Mouse (Mus musculus): ENCODE results near the gene Uchl4. TPM values are rescaled to one million over a fixed set of nuclear protein-coding genes. Genes with fewer than 3 reads are reported as not detected.
"Not testable (repeated sequence)": the region's sequence is repeated elsewhere in the genome, so short reads cannot be mapped to it uniquely, and the experiment has no call there.

Uchl4 gene
- total RNA-seq, 2 experiments from 2014 or later, result 4.0 to 4.3 TPM

- intact Hi-C loops (cut with DNase I), result no loop called here
- no peak for DNase-seq (ENCODE audit: extremely low spot score in 1 of 2, low spot score in 2 of 2)
Observed at GRCm38 (mm10) chr9:64264813-64265212, 29.8 kb downstream of the Uchl4 start.

DNA sequence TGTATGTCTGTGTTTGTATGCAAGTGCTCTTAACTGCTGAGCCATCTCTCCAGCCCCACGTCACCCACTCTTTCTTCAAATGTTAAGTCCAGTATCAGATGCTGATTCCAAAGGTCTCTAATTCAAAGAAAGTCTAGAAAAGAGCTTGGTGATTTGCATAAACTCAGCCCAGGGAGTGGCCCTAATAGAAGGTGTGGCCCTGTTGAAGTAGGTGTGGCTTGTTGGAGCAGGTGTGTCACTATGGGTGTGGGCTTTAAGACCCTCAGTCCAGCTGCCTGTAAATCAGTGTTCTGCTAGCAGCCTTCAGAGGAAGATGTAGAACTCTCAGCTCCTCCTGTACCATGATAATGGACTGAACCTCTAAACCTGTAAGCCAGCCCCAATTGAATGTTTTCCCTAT, 32.2 kb downstream of the Uchl4 start:
- intact Hi-C loops (cut with DNase I), result no loop called here
- no peak for DNase-seq (ENCODE audit: extremely low spot score in 1 of 2, low spot score in 2 of 2)

- DNase-seq (ENCODE audit: extremely low spot score in 1 of 2, low spot score in 2 of 2), result no peak
- intact Hi-C loops (cut with DNase I), result no loop called here
Observed at GRCm38 (mm10) chr9:64268196-64268595, 33.2 kb downstream of the Uchl4 start.

- intact Hi-C loops (cut with DNase I); DNase-seq (ENCODE audit: extremely low spot score in 1 of 2, low spot score in 2 of 2): not testable (repeated sequence)
Observed at GRCm38 (mm10) chr9:64268836-64269235, 33.8 kb downstream of the Uchl4 start.

DNA sequence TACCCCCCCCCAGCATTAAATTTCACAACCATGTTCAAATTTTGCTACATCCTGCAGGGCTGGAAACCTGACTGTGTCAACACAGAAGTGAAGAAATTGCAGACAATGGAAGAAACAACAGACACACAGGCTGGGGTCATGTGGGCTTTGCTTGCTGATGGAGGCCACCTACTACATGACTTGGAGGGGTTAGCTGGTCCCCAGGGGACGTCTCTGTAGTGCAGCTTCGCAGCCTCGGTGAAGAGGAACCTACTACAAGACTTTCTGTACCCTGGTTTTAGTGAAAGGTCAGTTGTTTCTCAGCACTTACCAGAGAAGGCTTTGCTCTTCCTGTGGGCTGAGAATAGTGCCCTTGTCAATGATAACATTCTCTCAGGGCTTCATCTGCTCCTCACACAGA, 36.2 kb downstream of the Uchl4 start:
- intact Hi-C loops (cut with DNase I), result loop anchor here (5.0 kb wide), 1 partner anchor 134 kb away; no protein-coding TSS in a partner anchor
- no peak for DNase-seq (ENCODE audit: extremely low spot score in 1 of 2, low spot score in 2 of 2)

GRCm38 (mm10) chr9:64272611-64273010, 37.6 kb downstream of the Uchl4 start:
- intact Hi-C loops (cut with DNase I), result loop anchor here (5.0 kb wide), 1 partner anchor 135 kb away; no protein-coding TSS in a partner anchor
- DNase-seq (ENCODE audit: extremely low spot score in 1 of 2, low spot score in 2 of 2), result peak; percentile 48 to 66

GRCm38 (mm10) chr9:64273757-64274156, 38.8 kb downstream of the Uchl4 start:
- intact Hi-C loops (cut with DNase I), result loop anchor here (5.0 kb wide), 1 partner anchor 136 kb away; no protein-coding TSS in a partner anchor
- DNase-seq (ENCODE audit: extremely low spot score in 1 of 2, low spot score in 2 of 2), result no peak

DNA sequence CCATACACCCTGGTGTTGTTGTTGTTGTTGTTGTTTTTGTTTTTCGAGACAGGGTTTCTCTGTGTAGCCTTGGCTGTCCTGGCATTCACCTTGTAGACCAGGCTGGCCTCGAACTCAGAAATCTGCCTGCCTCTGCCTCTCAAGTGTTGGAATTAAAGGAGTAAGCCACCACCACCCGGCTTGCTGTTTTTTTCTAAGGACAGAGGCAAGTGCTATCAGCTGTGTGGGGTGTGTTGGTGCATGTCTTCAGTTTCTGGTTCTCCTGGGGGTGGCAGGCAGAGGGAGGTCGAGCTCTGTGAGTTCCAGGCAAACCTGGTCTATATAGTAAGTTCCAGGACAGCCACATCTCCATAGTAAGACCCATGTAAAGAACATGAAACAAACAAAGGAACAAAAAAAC, 39.3 kb downstream of the Uchl4 start:
- intact Hi-C loops (cut with DNase I), result loop anchor here (5.0 kb wide), 1 partner anchor 137 kb away; no protein-coding TSS in a partner anchor
- no peak for DNase-seq (ENCODE audit: extremely low spot score in 1 of 2, low spot score in 2 of 2)

DNA sequence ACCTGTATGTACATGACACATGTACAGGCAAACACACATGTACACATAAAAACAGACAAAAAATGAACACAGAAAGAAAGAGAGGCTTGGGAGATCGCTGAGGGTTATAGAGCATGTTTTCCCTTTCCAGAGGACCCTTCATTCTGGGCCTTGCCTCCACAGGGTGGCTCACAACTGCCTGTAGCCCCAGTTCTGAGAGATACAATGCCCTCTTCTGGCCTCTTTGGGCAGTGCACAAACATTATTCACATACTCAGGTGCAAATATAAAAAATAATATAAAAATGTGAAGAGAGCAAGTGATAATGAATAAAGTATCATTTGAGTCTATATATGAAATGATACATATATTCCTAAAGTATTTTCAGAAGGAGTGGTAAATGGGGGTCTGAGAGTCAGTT, 39.9 kb downstream of the Uchl4 start:
- DNase-seq (ENCODE audit: extremely low spot score in 1 of 2, low spot score in 2 of 2), result no peak
- intact Hi-C loops (cut with DNase I), result loop anchor here (5.0 kb wide), 1 partner anchor 138 kb away; no protein-coding TSS in a partner anchor

- peak; percentile 61 to 62 for DNase-seq (ENCODE audit: extremely low spot score in 1 of 2, low spot score in 2 of 2)
- intact Hi-C loops (cut with DNase I), result no loop called here
Observed at GRCm38 (mm10) chr9:64277706-64278105, 42.7 kb downstream of the Uchl4 start.

DNA sequence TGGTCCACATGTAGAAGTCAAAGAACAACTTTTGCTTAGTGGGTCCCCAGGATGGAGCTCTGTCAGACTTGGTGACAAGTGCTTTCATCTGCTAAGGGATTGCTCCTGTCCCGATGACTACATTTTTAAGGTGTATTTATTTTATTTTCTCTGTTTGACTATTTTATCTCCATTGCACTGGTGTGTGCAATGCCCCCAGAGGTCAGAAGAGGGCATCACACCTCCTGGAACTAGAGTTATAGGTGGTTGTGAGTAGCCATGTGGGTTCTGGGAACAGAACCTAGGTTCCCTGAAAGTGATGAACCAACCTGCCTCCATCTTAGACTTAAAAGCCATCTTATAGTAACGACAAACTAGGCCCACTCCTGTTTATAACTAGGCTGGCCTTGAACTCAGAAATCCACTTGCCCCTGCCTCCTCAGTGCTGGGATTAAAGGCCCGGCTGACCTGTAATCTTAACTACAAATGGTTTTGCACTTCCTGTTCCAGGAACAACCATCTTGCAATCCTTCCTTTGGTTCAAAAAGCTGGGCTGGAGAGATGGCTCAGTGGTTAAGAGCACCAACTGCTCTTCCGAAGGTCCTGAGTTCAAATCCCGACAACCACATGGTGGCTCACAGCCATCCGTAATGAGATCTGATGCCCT, 43.8 kb downstream of the Uchl4 start:
- DNase-seq (ENCODE audit: extremely low spot score in 1 of 2, low spot score in 2 of 2), result no peak
- intact Hi-C loops (cut with DNase I), result no loop called here

DNA sequence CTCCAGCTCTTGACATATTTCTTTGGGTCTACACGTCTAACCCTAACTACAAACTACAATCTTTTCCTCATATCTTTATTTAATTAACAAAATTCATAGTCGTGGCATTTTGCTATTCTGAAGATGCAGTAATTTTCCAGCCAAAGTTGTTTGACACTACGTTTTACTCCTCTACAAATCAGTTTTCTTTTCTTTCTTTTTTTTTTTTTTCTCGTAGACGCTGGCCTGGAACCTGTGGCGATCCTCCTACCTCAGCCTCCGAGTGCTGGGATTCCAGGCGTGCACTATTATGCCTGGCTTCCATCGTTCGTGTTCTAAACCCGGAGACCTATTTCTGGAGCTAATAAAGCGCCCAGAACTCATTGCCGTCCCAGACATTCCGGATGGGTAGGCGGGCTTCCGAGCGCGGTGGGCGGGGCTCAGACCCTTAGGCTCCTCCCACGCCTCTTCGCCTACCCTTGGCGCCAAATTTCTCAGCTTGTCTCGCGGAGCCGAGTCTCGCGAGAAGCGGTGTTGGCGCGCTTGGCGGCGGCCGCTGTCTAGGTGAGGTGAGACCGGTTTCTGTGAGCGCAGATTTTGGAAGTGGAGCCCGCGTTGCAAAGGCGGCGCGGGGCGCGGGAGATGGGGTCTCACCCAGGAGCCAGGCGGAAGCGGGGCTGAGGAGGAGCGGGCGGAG, 46.2 kb downstream of the Uchl4 start, which contains the start of gene Tipin:
TSS of gene Tipin (plus strand) at position 477 of the 676 bp plus-strand sequence.
- peak; percentile 91 to 95 for DNase-seq (ENCODE audit: extremely low spot score in 1 of 2, low spot score in 2 of 2)
- intact Hi-C loops (cut with DNase I), result loop anchor here (2.0 kb wide), 1 partner anchor 680 kb away; the partner anchor contains the start of gene Ints14

DNA sequence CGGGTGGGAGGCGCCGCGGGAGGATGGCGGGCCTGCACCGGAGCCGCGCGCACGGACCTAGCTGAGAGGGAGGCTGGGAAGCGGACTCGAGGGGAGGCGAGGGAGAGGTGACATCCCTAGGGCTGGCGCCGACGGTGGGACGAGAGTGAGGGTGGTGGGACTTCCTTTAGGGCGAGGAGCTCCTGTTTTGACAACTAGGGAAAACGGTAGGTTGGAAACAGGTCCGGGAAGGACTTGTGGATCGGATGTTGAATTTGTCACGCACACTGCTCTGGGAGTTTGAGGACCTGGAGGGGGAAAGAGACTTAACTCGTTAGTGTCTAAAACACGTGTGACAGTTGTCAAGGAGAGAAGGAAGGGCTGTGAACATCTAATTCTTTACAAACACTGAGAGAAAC, 46.8 kb downstream of the Uchl4 start:
- intact Hi-C loops (cut with DNase I), result loop anchor here (2.0 kb wide), 1 partner anchor 679 kb away; the partner anchor contains the start of gene Ints14
- DNase-seq (ENCODE audit: extremely low spot score in 1 of 2, low spot score in 2 of 2), result no peak

- intact Hi-C loops (cut with DNase I), result no loop called here
Observed at GRCm38 (mm10) chr9:64282404-64282987, 47.5 kb downstream of the Uchl4 start.

More at GRCm38 (mm10) chr9:64282404-64282987, 47.5 kb downstream of the Uchl4 start:
- DNase-seq (ENCODE audit: extremely low spot score in 1 of 2, low spot score in 2 of 2), result no peak

Small RNA genes lying within 50 kb of the gene (microRNA-seq; reads per million reads assigned to microRNA genes)
- gene Gm24106, result not detected

Other genes starting within 250 kb of the Uchl4 start
- 1 to 10 TPM; 1.6 to 2.0 TPM for gene Smad6, start 213.1 kb upstream of the Uchl4 start, total RNA-seq (2021)
- gene Lctl, start 118.1 kb upstream of the Uchl4 start, total RNA-seq (2021), result not detected
- 1 to 10 TPM; 5.1 to 7.1 TPM for gene Zwilch, start 62.1 kb upstream of the Uchl4 start, total RNA-seq (2021)
- gene Rpl4, start 61.8 kb upstream of the Uchl4 start, total RNA-seq (2021), result 100 to 1,000 TPM; 554 to 592 TPM
- 10 to 100 TPM; 19.3 to 19.9 TPM for gene Snapc5, start 55.9 kb upstream of the Uchl4 start, total RNA-seq (2021)
- 100 to 1,000 TPM; 155 to 165 TPM for gene Map2k1, start 18.4 kb downstream of the Uchl4 start, total RNA-seq (2021)
- 10 to 100 TPM; 18.0 to 19.4 TPM for gene Tipin, start 46.4 kb downstream of the Uchl4 start, total RNA-seq (2021)
- 10 to 100 TPM; 28.5 to 30.2 TPM for gene Dis3l, start 106.1 kb downstream of the Uchl4 start, total RNA-seq (2021)
- 1 to 10 TPM; 7.3 to 9.1 TPM for gene Megf11, start 150.4 kb downstream of the Uchl4 start, total RNA-seq (2021)